Mouse (Mus musculus): ENCODE measurements around the gene Wap. TPM values are rescaled to one million over a fixed set of nuclear protein-coding genes. Genes with fewer than 3 reads are reported as not detected.

Gene Wap
- polyA plus RNA-seq, 1 experiment = not detected

DNA sequence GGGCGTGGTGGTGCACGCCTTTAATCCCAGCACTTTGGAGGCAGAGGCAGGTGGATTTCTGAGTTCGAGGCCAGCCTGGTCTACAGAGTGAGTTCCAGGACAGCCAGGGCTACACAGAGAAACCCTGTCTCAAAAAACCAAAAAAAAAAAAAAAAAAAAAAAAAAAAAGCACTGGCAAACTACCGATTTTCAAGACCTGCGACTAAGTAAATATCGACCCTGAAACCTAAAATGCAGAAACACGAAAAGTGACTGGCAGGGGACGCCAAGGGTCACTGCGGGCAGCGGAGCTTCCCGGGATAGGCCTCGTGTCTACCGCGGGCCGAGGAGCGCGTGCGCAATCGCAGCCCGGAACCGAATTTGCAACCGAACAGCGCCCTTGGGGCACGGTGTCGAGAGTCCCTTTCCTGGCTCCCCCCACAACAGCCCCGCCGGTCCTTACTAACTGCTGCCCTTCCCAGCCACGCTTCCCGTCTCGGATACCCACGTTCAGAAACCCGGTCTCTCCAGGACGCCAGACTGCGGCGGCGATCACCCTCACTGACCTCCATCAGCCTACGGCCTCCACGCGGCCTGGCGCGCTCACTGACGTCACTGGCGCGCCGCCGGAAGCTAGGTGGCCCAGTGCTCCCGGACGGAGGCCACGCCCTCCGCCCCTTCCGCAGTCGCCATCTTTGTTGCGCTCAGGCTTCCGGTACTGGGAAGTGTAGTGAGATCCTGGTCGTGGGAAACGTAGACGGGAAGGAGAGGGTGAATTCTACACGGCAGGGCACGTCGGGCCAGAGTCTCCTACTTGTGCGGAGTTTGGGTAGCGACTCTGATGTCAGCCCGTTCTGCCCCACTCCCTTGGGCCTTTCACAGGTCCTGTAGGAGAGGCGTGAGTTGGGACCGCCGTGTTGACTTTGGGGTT lies 12.7 kb downstream of the Wap start, which contains the start of gene Tbrg4:
TSS of gene Tbrg4 (minus strand) at position 590 of the 910 bp plus-strand sequence.
- H3K4me3 ChIP-seq (replicated peaks; ENCODE audit: control insufficient read depth, low read depth, low read length) = peak within 1 kb of the TSS; percentile 90

DNA sequence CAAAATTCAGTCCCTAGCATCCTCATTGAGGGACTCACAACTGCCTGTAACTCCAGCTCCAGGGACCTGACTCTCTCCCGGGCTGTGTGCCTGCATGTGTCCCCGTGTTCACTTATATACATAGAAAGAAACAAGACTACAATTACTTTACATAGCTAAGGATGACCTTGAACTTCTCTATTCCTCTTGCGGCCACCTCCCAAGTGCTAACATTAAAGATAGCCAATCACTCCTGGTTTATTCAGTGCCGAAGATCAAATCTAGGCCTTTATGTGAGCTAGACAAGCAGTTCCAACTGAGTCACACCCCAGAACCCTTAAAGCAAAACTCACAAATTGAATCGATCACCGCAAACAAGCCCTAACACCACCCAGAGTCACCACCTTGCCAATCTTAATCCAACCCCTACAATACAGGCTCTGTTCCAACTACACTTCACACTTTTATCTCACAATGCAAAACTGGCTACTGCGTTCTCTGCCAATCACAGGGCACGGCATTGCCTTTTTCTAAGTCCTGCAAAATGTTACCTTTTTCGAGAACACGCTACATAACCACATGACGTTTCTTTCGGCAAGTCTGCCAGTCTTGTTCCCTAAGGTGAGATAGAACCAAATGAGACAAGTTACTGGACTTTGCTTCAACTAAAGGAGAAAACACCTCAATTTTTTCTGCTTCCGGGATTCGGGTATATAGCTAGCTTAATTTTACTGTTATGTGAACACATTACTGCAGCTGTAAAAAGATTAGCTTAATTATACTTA lies 13.6 kb downstream of the Wap start:
- H3K4me1 ChIP-seq (ENCODE audit: control insufficient read depth, insufficient read depth, low read length) = peaks cover 6% of the 10 kb centered on the region; the same call in 1 of the 2 replicates
- TF ChIP-seq CTCF (IDR thresholded peaks at IDR 0.05; ENCODE audit: control insufficient read depth, insufficient read depth, low read length) (no peak), POLR2A (IDR thresholded peaks at IDR 0.05; ENCODE audit: borderline replicate concordance, control insufficient read depth, low read depth, low read length) (no peak)
- peak overlapping the region; percentile 37 for H3K4me3 ChIP-seq (replicated peaks; ENCODE audit: control insufficient read depth, low read depth, low read length)
- peak overlapping the region; percentile 73; the same call in 1 of the 2 replicates for H3K27ac ChIP-seq (ENCODE audit: control insufficient read depth, insufficient read depth, low read depth, low read length, poor library complexity)
- 41% methylated on average over 14 of the region's 14 CpGs for WGBS

More for the DNA sequence above, 12.7 kb downstream of the Wap start, which contains the start of gene Tbrg4:
- under 1% methylated on average over 66 of the region's 66 CpGs for WGBS
- TF ChIP-seq POLR2A (IDR thresholded peaks at IDR 0.05; ENCODE audit: borderline replicate concordance, control insufficient read depth, low read depth, low read length) (peak; percentile 72; the same call in 1 of the 2 replicates), CTCF (IDR thresholded peaks at IDR 0.05; ENCODE audit: control insufficient read depth, insufficient read depth, low read length) (no peak)
- Histone ChIP-seq H3K27ac (ENCODE audit: control insufficient read depth, insufficient read depth, low read depth, low read length, poor library complexity) (peak within 1 kb of the TSS; percentile 96), H3K4me1 (ENCODE audit: control insufficient read depth, insufficient read depth, low read length) (peaks cover 6% of the 10 kb centered on the region; the same call in 1 of the 2 replicates)

DNA sequence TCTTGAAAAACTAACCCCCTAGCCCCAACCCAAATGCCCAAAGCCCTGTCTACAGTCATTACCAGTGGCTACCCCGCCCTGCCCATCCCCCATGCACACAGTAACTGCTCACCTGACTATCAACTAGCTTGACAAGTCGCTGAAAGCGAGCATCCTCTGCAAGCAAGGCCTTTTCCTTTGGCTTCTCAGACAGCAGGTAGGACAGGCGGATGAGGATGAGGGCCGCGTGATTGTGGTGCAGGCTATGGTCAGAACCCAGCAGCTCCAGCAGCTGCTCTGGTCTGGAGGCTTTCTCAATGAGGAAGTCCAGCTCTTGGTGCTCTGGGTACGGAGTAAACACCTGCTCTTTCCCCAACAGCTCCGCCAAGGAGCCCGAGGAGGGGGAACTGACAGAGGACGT lies 14.7 kb downstream of the Wap start:
- no peak for TF ChIP-seq POLR2A (IDR thresholded peaks at IDR 0.05; ENCODE audit: borderline replicate concordance, control insufficient read depth, low read depth, low read length)
- peak overlapping the region; percentile 73 for H3K27ac ChIP-seq (ENCODE audit: control insufficient read depth, insufficient read depth, low read depth, low read length, poor library complexity)
- H3K4me3 ChIP-seq (replicated peaks; ENCODE audit: control insufficient read depth, low read depth, low read length) = peak overlapping the region; percentile 60
- WGBS = 29% methylated on average over 10 of the region's 10 CpGs
- peaks cover 4% of the 10 kb centered on the region; the same call in 1 of the 2 replicates for H3K4me1 ChIP-seq (ENCODE audit: control insufficient read depth, insufficient read depth, low read length)

DNA sequence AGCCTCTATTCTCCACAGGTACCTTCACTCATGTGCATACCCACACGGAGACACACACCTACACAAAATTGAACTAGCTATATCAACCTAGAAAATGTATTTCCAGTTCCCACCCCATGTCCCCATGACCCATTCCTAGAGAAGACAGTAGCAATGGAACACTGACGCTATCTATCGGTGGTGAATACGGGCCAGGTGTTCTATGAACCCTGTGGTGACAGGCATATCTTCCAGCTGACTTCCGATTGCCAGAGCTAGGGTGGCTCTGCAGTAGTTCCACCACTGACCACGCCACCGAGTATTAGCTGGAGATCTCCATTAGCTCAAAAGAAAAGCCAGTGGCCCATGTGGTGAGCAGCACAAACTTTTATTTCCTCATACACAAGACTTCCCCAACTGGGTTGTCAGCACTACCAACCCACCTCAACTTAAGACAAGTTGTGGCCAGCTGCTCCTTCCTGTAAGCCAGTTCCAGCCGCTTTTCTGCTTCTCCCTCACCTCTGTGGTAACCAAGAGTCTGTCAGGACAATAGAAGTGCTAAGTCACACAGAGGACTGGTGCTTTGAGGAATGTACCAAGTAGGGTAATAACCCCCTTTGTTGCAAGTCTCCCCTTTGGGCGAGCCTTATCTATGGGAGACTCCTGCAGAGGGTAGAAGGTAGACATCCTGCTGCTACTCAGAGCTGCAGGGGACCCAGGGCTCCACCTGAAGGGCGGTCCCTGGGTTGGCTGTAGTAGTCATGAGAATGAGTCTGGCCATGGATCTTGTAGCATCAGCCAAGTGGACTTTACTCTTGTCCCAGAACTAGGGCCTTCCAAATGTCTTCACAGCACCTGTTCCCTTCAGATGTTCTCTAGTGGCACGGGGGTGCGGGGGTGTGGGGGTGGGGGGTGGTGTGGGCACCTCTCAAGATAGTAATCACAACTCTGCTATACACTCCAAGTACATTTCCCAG lies 22.9 kb downstream of the Wap start:
- TF ChIP-seq POLR2A (IDR thresholded peaks at IDR 0.05; ENCODE audit: borderline replicate concordance, control insufficient read depth, low read depth, low read length) = no peak
- no peak for TF ChIP-seq CTCF (IDR thresholded peaks at IDR 0.05; ENCODE audit: control insufficient read depth, insufficient read depth, low read length)
- Histone ChIP-seq H3K4me1 (ENCODE audit: control insufficient read depth, insufficient read depth, low read length) (peaks cover 2% of the 10 kb centered on the region), H3K27ac (ENCODE audit: control insufficient read depth, insufficient read depth, low read depth, low read length, poor library complexity) (peak overlapping the region; percentile 92), H3K4me3 (replicated peaks; ENCODE audit: control insufficient read depth, low read depth, low read length) (no peak overlapping the region)
- 47% methylated on average over 12 of the region's 12 CpGs for WGBS

DNA sequence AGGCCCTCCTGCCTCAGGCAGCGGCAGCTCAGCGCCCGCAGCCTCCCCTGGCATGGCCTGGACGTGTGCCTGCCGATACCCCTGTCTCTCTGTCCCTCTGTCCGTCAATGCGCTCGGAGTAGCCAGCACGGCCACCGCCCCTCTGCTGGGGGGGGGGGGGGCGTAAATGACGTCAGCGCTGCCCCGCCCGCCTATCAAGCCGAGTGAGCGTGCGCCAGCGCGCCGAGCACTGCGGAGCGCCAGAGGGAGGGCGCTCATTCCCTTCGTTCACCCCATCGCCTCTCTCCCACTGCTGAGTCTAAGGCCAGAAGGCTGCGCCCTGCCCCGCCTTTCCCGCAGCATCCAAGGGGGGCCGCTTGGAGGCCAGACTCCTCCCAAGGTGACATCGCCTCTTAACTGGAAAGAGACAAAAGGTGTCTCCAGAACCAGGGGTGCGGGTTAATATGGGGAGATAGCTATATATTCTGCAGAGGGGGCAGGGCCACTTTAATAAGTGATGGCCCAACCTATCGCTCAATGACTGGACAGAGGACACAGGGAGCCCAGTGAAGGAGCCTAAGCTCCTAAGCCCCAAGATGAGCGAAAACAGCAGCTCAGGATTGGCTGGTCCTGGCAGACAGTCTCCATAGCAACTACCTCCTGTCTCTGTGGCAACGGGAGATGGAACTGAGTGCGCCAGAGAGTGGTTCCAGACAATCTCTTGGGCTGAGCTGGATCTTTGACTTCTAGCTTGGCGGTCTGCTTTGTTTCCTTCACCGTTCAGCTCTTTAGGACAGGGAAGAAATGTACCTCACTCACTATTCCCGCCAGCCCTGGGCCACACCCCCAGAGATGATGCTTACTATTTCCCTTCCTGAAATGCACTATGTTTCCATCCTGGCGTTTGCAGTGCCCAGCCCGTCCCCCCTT lies 32.7 kb downstream of the Wap start, which contains the start of gene Nacad:
TSS of gene Nacad (minus strand) at position 563 of the 909 bp plus-strand sequence.
- no peaks in the 10 kb centered on the region; the same call in 1 of the 2 replicates for H3K4me1 ChIP-seq (ENCODE audit: control insufficient read depth, insufficient read depth, low read length)
- no peak within 1 kb of the TSS for H3K4me3 ChIP-seq (replicated peaks; ENCODE audit: control insufficient read depth, low read depth, low read length)
- WGBS = 8% methylated on average over 32 of the region's 41 CpGs
- no peak within 1 kb of the TSS for H3K27ac ChIP-seq (ENCODE audit: control insufficient read depth, insufficient read depth, low read depth, low read length, poor library complexity)
- TF ChIP-seq POLR2A (IDR thresholded peaks at IDR 0.05; ENCODE audit: borderline replicate concordance, control insufficient read depth, low read depth, low read length) (no peak), CTCF (IDR thresholded peaks at IDR 0.05; ENCODE audit: control insufficient read depth, insufficient read depth, low read length) (no peak)

DNA sequence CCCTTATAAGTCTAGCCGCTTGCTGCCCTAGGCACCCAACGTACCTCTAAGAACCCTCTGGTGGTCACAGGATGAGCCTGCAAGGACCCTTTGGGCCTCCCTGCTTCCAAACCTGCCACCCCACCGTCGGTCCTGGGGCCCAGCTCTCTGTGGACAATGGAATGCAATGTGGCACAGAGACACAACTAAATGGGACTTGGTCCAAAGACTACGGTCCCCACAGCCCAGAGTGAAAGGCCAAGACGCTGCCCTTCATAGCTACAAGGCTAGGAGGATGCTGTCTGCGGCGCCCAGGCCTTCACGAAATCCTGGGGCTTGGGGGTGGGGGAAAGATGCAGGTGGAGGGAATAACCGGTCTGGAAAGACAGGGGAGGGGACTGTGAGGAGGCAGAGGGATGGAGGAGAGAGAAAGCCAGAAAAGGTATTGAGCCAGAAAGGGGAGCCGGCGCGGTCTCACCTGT lies 33.4 kb downstream of the Wap start:
- WGBS = 27% methylated on average over 13 of the region's 13 CpGs
- Histone ChIP-seq H3K4me3 (replicated peaks; ENCODE audit: control insufficient read depth, low read depth, low read length) (no peak overlapping the region), H3K4me1 (ENCODE audit: control insufficient read depth, insufficient read depth, low read length) (no peaks in the 10 kb centered on the region; the same call in 1 of the 2 replicates), H3K27ac (ENCODE audit: control insufficient read depth, insufficient read depth, low read depth, low read length, poor library complexity) (no peak overlapping the region)
- no peak for TF ChIP-seq POLR2A (IDR thresholded peaks at IDR 0.05; ENCODE audit: borderline replicate concordance, control insufficient read depth, low read depth, low read length)
- TF ChIP-seq CTCF (IDR thresholded peaks at IDR 0.05; ENCODE audit: control insufficient read depth, insufficient read depth, low read length) = no peak
